Mouse (Mus musculus) brain, embryonic 18.5 days (tissue): ENCODE measurements around the gene Palld.

Source experiments
- DNase-seq: peaks from one replicate; pipeline ENCODE4 v3.0.0-alpha.2; 2012; ENCODE audit warnings: low read depth, low spot score

Palld gene

DNA sequence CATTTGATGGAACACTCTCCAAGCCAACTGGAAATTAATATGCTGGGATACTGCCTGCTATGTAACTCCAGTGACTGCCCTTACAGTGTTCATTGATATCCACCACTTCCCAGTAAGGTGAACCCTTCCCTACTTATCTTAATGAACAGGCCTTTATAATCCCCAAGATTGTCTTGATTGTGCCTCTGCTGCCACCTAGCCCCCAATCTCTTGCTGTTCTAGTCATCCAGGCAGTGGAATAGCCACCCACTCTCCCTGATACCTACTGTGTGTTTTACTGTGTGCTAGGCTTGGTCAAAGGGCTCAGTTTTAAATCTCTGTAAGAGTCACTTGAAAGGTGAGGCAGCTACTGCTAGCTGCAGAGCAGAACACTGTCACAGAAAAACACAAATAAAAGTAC, 216.2 kb downstream of the Palld start:
- no peak for DNase-seq

DNA sequence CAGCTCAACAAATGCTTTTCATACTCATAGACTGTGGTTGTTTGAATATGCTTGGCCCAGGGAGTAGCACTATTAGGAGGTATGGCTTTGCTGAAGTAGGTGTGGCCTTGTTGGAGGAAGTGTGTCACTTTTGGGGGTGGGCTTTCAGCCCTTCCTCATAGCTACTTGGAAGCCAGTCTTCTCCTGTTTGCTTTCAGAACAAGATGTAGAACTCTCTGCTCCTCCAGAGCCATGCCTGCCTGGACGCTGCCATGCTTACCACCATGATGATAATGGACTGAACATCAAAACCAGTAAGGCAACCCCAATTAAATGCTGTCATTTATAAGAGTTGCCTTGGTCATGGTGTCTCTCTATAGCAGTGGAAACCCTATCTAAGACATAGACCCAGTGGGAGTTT, 217.2 kb downstream of the Palld start:
- DNase-seq, result no peak

DNA sequence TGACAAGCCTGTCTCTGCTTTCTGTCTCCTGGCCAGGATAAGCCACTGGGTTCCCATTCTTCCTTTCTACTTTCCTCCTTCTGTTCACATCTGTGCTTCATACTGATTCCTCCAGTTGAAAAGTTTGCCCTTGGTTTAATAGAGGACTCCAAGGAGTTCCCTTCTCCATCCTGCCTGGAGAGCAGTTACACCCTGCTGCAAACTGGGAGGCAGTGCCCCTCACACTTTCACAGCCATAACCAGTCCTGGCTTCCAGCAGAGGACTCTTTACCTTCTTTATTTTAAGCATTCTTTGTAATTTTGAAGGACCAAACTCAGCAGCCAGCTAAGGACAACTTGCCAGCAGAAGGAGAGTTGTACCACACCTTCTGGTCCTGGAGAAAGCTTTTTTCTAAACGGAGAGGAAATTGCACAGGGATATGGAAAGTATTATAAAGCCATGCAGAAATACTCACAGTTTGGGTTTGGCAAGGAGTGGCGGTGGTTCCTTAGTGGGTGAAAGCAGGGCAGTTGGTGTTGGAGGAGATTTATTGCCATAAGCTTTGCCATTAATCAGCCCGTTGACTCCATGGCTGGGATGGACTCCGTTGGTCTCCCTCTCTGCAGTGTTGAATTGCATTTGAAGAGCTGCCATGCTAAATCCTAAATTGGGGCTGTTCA, 218.1 kb downstream of the Palld start:
- no peak for DNase-seq

DNA sequence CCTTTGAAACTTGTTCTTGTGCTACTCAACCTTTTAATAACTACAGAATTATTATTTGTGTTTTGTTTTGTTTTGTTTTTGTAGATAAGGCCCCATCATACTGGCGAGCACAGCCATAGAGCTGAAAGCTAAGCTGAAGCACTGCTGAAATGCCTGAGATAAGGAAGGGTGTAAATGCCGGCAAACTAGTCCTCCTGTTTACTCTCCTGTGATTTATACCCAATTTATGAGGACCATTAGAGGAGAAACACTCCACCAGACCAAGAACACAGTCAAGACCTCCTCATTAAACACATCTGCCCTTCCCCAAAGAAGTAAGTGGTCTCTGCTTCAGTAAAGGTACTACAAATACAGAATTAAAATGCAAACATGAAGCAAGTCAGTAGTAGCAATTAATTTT, 219.6 kb downstream of the Palld start:
- DNase-seq, result no peak

DNA sequence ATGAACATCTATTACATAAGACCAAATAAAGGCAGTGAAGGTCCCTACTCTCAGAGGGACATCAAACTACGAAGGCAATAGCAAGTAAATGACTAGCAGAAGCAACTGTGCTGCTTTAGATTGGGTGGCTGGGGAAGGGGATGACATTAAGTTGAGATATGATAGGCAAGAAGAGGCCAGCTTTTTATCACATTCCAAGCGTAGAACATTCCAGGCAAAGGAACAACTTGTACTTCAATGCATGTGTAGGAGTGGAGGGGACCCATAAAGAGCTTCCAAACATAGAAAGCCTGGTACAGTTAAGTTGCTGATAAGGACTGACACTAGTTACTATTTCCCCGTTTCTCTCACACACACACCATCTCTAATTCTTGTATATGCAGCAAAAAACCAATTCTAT, 221.3 kb downstream of the Palld start:
- DNase-seq, result no peak

DNA sequence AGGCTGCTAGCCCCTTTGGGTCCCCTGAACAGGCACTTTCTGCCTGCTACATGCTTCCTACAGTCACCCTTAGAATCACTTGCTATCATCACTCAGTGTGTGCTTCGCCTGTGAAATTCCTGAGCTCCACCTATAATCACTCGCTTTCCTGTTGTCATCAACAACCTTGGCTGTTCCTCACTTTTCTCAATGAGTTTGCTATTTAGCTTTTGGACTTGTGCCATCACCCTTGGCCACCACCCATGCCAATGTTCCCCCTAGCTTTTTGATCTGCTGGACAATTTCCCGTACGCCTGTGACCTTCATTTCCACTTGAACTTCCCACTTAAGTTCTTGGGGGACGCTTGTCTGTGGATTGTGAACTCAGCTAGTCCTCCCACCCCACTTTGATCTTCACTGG, 225.3 kb downstream of the Palld start:
- no peak for DNase-seq

DNA sequence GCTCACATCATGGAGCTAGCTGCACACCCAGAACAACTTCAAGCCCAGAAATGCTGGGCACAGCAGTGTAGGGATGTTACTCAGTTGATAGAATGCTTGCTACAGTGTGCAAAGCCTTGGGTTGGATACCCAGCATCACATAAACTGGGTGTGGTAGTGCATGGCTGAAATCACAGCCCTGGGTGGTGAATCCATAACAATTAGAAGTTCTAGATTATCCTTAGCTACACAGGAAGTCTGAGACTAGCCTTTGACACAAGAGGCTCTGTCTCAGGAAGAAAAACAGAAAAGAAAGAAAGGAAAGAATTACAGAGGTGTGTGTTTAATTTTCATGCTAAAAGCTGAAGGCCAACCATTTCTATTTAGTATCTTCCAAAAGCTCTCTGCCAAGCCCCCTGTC, 231.3 kb downstream of the Palld start:
- DNase-seq, result no peak

DNA sequence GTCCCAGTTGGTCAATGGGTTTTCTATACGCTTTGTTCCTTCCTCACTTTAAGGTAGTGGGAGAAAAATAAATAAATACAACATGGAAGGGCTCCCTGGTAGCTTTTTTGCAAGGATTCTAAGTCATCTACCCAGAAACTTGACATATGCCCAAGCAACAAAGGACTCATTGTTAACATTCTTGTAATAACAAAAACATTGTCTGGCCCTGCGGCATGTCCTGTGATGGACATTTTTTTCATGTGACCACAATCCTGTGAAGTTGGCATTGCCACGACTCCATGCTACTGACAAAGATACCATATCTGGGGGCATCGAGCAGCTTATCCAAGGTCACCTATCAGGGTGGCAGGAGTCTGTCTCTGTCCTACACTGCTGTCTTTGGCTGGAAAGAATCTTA, 232.1 kb downstream of the Palld start:
- no peak for DNase-seq

DNA sequence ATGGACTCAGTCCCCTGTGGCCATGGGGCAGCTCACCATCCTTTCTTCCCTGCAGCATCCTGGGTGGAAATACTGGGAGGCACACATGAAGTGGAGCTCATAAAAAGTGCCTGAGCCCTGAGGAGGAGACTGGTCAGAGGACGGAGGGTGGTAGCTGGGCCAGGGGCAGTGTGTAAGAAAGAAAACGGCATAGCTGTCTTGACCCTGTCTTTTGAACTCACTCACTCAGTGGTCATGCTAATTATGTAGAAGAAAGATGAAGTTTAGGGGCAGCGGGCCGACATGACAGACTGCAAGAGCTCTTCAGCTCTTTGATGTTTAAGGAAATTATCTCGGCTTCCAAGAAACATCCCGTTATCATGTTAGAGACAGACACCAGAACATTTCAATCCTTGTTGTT, 235.6 kb downstream of the Palld start:
- DNase-seq, result no peak

DNA sequence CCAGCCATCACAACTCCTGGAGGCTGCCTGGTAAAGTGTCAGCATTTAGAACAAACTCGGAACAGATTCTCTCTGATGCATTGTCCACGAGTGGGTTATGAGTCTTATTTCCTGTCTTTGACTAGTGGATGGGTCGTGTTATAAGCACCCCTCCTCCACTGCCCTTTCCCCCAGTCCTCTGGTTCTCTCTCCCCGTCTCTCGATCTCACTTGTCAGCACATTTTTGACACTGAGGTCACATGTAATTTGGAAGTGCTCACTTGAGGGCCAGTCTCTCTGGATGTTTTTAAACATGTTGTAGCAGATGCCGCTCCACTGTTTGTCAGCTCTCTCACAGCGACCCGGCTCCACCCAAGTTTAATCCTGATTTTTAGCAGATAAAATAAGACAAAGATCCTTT, 237.5 kb downstream of the Palld start:
- DNase-seq, result no peak

DNA sequence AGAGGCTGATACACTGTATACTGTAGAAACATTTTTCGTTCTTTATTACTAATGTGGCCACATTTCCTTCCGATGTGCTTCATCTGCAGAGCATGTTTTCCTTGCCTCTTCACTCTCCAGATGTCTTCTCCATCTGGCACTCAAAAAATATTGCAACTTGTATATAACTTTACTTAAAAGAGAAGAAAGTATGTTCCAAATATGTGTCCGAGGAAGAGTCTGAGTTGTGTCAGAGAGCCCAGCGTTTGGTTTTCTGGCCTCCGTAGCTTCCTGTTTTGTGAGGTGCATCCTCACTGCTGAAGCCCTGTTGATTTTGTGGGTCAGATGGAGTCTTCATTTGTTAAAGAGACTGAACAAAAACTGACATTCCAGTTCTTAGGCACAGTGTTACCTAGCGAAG, 238.3 kb downstream of the Palld start:
- no peak for DNase-seq

DNA sequence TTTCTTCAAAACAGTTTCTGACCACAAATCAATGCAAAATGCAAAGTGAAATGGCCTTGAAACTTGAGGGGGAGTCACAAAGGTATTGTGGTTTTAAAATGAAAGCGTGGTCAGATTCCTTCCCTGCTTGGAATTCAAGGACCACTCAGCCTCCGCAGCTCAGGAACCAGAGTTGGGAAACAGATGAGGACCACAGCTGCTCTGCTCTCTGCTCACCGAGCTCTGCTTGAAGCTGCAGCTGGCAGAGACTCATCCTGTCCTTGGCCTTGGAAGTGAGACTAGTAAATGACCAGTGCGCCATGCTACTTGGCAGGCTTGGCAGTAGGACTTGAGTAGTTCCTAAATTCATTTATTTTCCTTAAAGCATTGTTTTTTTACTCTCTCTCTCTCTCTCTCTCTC, 239.7 kb downstream of the Palld start:
- DNase-seq, result no peak

DNA sequence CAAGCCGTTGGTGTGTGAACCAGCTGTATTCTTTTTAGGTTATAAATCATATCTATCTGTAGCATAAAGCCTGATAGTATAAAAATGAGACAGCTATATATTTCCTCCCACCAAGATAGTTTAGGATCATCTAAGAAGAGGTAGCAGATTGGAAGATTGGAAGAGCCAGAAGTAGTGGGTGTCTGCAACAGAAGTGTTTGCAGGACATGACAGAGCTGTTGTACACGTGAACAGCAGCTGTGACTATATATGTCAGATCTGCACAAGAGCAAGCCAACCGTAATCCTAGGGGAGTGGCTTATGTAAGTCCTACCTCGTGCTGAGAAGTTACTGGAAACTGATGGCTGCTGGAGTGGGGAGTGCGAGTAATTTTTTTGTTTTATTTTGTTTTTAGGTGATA, 240.9 kb downstream of the Palld start:
- DNase-seq, result no peak

DNA sequence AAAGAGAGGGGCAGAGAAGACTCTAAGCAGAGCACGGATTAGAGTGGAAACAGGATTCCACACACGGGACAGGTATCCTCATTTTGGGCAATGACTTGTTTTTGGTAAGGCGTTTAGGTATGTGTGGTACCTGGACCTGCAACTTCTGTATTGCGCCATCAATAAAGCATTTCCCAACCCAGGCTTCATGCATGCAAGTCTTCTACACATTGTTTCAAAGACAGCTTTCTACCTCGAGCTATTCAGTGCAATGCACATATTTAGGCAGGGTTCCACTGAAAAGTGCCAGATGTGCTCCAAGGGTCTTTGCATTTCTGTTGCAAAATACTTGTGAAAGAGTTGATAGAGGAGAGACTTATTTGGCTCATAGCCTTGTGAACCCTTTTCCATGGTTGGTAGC, 241.5 kb downstream of the Palld start:
- DNase-seq, result no peak

DNA sequence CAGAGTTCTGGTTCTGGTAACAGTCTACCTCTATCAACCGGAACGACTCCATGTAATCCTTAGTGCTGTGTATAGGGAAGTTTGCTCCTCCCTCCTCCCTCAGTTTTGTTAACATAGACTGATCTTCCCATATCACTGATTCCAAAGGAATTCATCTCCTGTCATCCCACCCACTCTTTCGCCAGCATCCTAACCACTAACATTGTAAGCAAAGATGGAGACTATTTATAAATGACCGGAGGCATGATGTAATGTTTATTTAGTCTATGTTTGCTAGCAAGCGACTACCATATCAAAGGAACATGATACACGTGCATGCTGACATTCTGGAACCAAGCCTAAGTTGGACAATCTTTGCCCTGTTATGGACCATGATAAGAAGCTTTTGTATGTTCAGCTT, 250.5 kb downstream of the Palld start:
- no peak for DNase-seq

DNA sequence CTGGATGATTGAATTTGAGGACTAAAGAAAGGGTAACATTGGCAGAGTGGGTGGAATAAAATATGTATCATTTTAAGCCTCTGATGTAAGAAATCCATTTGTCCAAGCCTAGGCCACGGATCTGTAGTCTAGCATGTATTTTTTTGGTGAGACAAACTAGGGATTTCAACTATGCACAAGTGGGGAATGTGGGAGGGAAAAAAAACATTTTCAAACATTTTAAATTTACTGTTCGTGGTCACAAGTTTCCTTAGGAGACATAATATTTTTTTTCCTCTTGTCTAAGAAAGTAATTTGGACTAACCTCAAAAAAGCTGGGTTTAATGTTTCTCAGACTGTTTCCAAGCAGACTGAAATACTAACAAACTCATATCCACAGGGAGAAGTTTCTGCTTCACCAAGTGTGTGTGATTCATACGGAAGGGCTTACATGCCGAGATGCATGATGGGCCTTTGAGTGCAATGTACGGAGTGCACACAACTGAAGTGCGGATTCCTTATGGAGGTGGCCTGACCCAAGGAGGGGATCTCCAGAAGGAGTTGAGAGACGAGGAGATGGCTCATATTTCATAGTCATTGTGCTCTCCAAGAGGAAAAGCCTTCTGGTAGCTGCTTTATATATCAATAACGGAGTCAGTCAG, 256.2 kb downstream of the Palld start:
- no peak for DNase-seq

DNA sequence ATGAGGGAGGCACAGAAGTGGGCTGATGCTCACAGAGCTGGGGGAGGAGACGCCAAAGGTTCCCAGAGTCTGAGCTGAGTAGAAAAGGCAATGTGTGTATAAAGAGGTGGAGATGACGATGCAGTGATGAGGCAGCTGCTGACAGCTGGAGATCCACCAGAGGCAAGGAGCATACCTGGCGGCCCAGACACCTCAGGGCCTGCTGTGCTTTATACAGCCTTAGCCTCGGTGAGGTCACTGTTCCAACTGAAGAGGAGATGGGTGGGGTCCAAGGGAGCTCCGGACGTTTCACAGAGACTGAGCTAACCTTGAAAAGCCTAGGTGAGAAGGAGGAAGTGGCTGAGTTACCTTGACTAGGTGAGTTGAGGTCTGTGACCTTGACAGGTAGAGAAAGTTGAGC, 256.8 kb downstream of the Palld start:
- no peak for DNase-seq

DNA sequence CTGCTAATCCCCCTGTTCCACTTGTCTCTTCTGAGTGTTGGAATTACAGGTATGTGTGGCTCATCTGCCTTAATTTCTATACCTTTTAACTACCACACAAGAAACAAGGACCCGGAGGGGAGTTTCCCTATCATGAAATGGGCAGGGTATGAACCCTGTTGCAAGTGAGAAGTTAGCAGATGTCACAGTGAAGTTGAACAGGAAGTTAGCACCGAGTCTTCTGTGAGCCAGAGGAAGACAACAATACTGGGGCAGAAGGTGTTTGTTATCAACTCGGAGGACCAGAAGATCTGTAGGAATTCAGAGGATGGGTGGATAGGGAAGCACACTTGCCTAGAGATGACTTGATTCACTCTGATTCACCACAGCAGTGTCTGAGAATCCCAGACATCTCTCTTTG, 259.3 kb downstream of the Palld start:
- no peak for DNase-seq

DNA sequence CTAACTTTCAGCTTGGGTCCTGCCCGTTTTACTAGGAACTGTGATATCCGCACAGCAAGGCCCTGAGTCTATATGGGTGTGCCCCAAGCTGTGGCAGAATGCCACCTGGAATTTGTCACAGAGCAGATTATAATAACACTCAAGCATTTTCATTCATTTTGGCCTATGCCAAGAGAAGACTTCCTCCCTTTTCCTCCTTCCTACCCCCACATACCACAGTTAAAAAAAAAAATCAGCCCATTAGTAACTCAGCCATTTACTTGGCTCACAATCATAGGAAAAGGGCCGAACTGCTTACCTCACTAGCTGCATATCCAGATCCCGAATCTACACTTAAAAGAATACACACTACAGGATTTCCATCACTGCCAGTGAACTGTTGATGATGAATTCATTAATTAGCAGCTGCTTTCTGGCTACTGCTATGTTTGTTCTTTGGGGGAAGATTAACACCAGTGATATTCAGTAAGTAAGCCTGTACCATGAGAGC, 260.1 kb downstream of the Palld start:
- DNase-seq, result no peak

DNA sequence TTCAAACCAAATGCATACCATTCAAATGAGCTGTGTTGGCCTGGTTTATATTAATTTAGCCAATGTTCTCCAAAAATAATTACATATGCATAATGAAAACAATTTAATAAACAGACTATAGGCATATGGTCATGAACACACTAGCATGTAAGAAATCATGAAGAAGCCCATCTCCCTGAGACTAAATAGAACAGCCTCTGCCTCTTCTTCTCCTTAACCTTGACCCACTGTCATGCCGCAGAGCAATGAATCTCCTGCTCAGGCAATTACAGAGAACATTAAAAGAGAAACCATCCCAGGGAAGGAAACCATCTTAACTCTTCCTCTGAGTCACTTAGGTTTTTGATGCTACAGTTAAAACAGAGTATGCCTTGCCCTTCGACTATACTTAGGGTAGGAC, 262.9 kb downstream of the Palld start:
- no peak for DNase-seq

DNA sequence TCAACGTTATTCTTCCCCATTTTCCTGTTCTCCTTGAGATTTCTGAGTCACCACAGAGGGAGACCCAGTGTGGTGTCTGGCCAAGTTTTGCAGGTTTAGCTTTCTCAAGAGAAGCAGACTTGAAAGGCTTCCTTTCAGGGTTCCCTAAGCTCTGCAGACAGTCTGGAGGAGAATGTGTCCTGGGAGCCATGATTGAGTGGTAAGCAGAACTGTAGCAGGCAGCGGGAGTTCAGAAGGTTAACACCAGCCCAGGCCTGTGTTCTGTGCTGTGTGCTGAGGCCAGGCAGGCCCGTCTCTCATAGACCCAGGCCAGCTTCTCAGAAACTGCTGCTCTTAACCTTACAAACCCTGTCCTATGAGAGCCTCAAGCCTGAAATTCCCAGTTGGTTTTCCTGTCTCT, 263.5 kb downstream of the Palld start:
- DNase-seq, result no peak

DNA sequence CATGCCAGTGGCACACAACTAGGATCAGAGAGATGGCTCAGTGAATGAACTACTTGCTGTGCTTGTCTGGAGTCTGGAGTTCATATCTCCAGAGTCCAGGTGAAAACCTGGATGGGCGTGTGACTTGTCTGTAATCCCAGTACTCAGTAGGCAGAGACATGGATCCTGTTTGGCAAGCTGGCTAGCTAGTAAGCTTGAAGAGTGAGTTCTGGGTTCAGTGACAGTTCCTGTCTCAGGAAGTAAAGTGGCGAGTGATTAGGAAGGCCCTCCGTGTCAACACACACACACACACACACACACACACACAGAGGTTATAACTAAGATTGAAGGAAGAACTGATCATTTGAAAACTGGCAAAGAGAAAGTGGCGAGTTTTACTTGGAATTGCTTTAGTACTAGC, 264.8 kb downstream of the Palld start:
- DNase-seq, result no peak

DNA sequence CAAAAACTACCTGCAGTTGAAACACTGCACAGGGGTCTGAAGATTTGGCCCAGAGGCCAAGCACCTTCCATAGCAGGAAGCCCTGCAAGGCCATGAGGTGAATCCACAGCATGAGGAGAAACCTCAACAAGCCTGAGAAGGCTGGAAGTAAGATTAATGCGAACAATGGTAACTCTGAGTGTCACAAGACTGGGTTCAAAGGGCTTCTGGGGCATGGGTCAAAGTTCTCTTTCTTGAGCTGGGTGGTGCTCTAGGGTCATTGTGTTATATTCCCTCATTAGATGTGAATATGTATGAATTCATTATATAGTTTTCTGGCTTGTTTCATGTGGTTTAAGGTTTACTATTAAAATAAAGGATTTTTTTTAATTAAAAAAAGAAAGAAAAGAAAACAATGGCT, 267.7 kb downstream of the Palld start:
- no peak for DNase-seq

DNA sequence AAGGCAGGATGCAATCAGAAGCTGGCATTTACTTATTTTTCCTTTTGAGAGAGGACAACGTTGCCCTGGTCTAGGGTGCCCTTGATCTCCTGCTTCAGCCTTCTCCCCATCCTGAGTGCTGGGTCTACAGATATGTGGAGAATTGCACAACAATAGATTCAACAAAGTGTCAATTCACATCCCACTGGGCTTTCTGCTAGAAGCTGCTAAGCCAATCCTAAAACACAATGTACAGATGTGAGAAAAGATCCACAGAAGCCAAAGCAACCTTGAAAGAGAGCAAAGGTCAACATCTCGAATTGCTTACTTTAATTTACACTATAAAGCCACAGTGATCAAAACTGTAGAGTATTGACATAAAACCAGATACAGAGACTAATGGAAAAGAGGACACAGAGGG, 270.2 kb downstream of the Palld start:
- DNase-seq, result no peak
